Mouse (Mus musculus) gastrocnemius, adult 18-20 months (tissue): ENCODE data around the gene Coa7. TPM values are rescaled to one million over a fixed set of nuclear protein-coding genes. Genes with fewer than 3 reads are reported as not detected.

Experiments used
- DNase-seq: peaks from one replicate; pipeline ENCODE4 v3.0.0; 2021; ENCODE audit warnings: low spot score
- total RNA-seq, 2 experiments: library from RNA; stranded (reverse); gene quantifications; 2 replicates each; pipeline ENCODE4 v1.2.3; 2021

The Coa7 gene
- total RNA-seq, 2 experiments from 2014 or later = 29.9 to 35.5 TPM

- no peak for DNase-seq
Measured at GRCm38 (mm10) chr4:108380146-108380545, 52.2 kb downstream of the Coa7 start.

DNA sequence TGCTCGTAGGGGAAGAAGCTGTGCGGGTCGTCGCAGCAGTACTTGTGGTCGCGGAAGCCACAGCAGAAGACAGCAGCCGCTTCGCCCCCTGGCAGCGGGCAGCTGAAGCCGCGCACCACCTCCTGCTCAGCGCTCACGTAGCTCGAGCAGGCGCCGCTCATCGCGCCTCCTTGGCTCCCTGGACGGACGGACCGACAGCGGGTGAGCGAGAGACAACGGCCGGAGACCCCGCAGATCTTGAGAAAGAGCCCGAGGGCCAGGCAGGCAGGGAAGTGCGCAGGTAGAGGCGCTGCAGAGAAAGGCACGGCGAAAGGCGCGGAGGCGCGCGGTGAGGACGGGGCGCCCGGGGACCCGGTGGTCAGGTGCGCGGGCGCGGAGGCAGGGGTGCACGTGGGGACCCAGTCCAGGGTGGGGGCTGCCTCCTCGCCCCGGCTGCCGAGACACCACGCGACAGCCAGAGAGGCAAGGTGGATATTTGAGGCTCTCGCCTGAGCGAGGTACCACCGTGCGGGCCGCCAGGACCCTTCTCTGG is 55.3 kb downstream of the Coa7 start, which contains the start of gene Shisal2a:
Shisal2a (minus strand) TSS at position 167 of the 532 bp plus-strand sequence.
- DNase-seq = no peak

- DNase-seq = peak; percentile 12
Measured at GRCm38 (mm10) chr4:108386087-108386486, 58.1 kb downstream of the Coa7 start.

- DNase-seq = no peak
Measured at GRCm38 (mm10) chr4:108387106-108387505, 59.2 kb downstream of the Coa7 start.

DNA sequence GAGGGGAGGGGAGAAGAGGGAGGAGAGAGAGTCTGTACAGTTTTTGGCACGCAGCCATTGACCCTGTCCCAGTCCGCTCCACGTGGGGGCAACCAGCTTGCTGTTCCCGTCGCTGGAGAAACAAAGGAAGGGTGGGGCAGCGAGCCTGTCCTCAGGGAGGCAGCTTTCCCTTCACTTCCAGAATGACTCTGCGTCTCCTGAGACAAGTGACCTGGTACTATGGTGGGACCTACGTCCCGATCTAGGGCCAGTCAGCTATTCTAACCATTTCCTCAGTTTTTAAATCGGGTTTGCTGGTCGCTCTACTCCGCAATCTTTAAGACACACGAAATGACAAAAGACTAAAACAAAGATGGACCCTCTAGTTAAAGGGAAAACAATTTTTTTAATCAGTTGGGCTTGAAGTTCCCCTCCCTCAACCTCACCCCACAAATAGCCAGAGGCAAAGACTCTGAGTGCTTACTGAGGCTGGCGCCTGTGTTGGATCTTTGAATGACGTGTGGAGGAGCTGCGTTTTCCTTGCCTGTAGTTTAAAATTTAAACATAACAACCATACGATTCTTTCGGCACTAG is 59.8 kb downstream of the Coa7 start:
- DNase-seq = peak; percentile 62

GRCm38 (mm10) chr4:108388741-108389140 is 60.8 kb downstream of the Coa7 start:
- no peak for DNase-seq

GRCm38 (mm10) chr4:108391124-108391523 is 63.2 kb downstream of the Coa7 start:
- no peak for DNase-seq

Other genes starting within 250 kb of the Coa7 start
- 1 to 10 TPM; 8.0 to 9.5 TPM for gene Podn, start 231.7 kb upstream of the Coa7 start, total RNA-seq
- 100 to 1,000 TPM; 142 to 147 TPM for gene Scp2, start 183.1 kb upstream of the Coa7 start, total RNA-seq
- 1 to 10 TPM; 7.4 to 9.1 TPM for gene Echdc2, start 162.7 kb upstream of the Coa7 start, total RNA-seq
- gene Zyg11a, start 110.1 kb upstream of the Coa7 start, total RNA-seq = 1 to 10 TPM in 1 of 2 experiments, under 1 TPM in 1; 0.87 to 1.2 TPM
- gene Zyg11b, start 27.0 kb upstream of the Coa7 start, total RNA-seq = 10 to 100 TPM; 59.6 to 65.3 TPM
- not detected for gene Shisal2a, start 55.2 kb downstream of the Coa7 start, total RNA-seq
- 1 to 10 TPM; 4.3 to 6.9 TPM for gene Gpx7, start 78.8 kb downstream of the Coa7 start, total RNA-seq
- gene Tut4, start 131.3 kb downstream of the Coa7 start, total RNA-seq = 10 to 100 TPM; 16.8 to 22.6 TPM